Mouse (Mus musculus) erythroblast, adult 5-6 weeks (primary cell): ENCODE data around the gene Dennd4b. TPM values are rescaled to one million over a fixed set of nuclear protein-coding genes. Genes with fewer than 3 reads are reported as not detected.

Source experiments
- ATAC-seq: replicated peaks from 2 replicates; pipeline ENCODE4 v1.8.0; 2016; ENCODE audit warnings: moderate number of reproducible peaks, mild to moderate bottlenecking, moderate TSS enrichment, inconsistent platforms; ENCODE audit not compliant: poor library complexity, low FRiP score, severe bottlenecking
- total RNA-seq, 2 experiments: library from RNA; stranded (forward) in 1 of 2; stranded (reverse) in 1 of 2; fragments of 150-400 nt in 1 of 2; fragments of 200-764, 138-1000 nt in 1 of 2; gene quantifications; 2 replicates each; pipeline versions ENCODE4 v1.2.3 to v1.2.4; 2015 to 2017; ENCODE audit warnings: low replicate concordance in 2 of 2

Dennd4b gene
- total RNA-seq (2015; ENCODE audit: low replicate concordance) (2.9 and 18.4 TPM in 2 replicates), total RNA-seq (2017; ENCODE audit: low replicate concordance) (4.5 and 6.1 TPM in 2 replicates)

- ATAC-seq = peak; percentile 85
Observed at GRCm38 (mm10) chr3:90265034-90265931, at the start of gene Dennd4b. Gene Dennd4b, plus strand, starts transcription at chr3:90265185.

- ATAC-seq = no peak
Observed at GRCm38 (mm10) chr3:90215825-90216380, 49.1 kb upstream of the Dennd4b start.

GRCm38 (mm10) chr3:90220088-90220487 lies 44.9 kb upstream of the Dennd4b start:
- peak; percentile 74 for ATAC-seq

GRCm38 (mm10) chr3:90220531-90220951 lies 44.4 kb upstream of the Dennd4b start:
- ATAC-seq = peak; percentile 66

GRCm38 (mm10) chr3:90221123-90221522 lies 43.9 kb upstream of the Dennd4b start:
- no peak for ATAC-seq

- ATAC-seq = no peak
Observed at GRCm38 (mm10) chr3:90222455-90222854, 42.5 kb upstream of the Dennd4b start.

- ATAC-seq = no peak
Observed at GRCm38 (mm10) chr3:90222941-90223340, 42.0 kb upstream of the Dennd4b start.

- no peak for ATAC-seq
Observed at GRCm38 (mm10) chr3:90224331-90224730, 40.7 kb upstream of the Dennd4b start.

GRCm38 (mm10) chr3:90231075-90231474 lies 33.9 kb upstream of the Dennd4b start:
- no peak for ATAC-seq

- peak; percentile 93 for ATAC-seq
Observed at GRCm38 (mm10) chr3:90231507-90232333, 33.3 kb upstream of the Dennd4b start, which contains the start of gene Jtb. Gene Jtb, plus strand, starts transcription at chr3:90231597.

- no peak for ATAC-seq
Observed at GRCm38 (mm10) chr3:90241251-90241650, 23.7 kb upstream of the Dennd4b start.

GRCm38 (mm10) chr3:90241669-90242358 lies 23.2 kb upstream of the Dennd4b start:
- no peak for ATAC-seq

- ATAC-seq = no peak
Observed at GRCm38 (mm10) chr3:90242984-90243775, 21.8 kb upstream of the Dennd4b start, which contains the start of gene Creb3l4. Gene Creb3l4, minus strand, starts transcription at chr3:90243512.

GRCm38 (mm10) chr3:90245406-90245805 lies 19.6 kb upstream of the Dennd4b start:
- no peak for ATAC-seq

- peak; percentile 60 for ATAC-seq
Observed at GRCm38 (mm10) chr3:90247630-90247959, 17.4 kb upstream of the Dennd4b start.

- ATAC-seq = peak; percentile 93
Observed at GRCm38 (mm10) chr3:90247960-90248745, 16.8 kb upstream of the Dennd4b start, which contains the start of gene Slc39a1. Gene Slc39a1, plus strand, starts transcription at chr3:90248172.

GRCm38 (mm10) chr3:90248746-90249100 lies 16.3 kb upstream of the Dennd4b start:
- ATAC-seq = peak; percentile 19; the same call in 1 of the 2 replicates

- no peak for ATAC-seq
Observed at GRCm38 (mm10) chr3:90250791-90251190, 14.2 kb upstream of the Dennd4b start.
